Mouse (Mus musculus): ENCODE data around the gene Col18a1.

DNA sequence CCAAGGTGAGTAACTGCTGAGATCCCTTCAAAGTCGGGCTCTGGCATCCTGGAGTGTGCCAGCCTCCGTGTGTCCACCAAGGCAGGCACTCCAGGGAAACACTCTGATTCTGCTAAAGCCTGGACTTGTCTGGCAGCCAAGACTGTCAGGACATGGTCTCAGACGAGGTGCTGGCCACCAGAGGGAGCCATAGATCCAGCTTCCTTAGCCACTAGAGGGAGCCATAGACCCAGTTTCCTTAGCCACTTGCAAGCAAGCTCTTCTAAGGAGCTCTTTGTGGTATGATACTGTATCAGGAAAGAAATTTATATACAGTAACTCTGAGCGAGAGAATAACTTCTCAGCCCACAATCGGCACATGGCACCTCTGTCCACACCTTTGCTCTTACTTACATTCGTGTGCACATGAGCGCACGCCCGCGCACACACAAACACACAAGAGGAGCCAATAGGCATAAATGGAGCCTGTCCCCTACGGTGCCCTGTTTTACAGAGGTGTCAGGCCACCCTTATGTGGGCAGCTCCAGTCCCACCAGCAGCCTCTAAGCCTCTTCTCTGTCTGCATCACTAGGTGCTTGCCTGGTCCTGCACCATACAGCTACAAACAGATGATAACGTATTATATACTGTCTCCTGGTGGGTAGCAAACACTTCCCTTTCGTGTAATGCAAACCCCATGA is 35.6 kb downstream of the Col18a1 start:
- peak; percentile 100 for TF ChIP-seq CTCF (IDR thresholded peaks at IDR 0.05; ENCODE audit: control insufficient read depth, insufficient read depth, low read length)
- TF ChIP-seq POLR2A (IDR thresholded peaks at IDR 0.05; ENCODE audit: borderline replicate concordance, control insufficient read depth, low read depth, low read length) = no peak

Data from bone marrow, adult 2 months (tissue).